Mouse (Mus musculus): ENCODE results near the gene Pld6.

DNA sequence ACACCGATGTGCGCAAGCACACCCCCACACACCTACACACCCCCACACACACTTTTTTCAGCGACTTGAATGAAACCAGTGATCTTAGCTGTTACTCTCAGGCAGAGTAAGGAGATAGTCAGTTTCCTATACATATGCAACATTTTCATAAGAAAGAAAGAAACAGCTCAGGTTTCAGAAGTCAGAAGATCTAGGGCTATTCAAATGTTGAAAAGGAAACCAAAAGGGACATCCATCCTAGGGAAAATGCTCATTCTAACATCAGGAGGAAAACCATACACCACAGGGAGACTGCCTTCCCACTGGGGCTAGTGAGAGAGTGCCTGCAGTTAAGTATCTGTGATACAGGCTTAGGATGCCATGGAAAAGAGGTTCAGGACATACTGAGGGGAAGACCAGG lies 34.2 kb upstream of the Pld6 start:
- TF ChIP-seq CTCF (IDR thresholded peaks at IDR 0.05; ENCODE audit: extremely low read depth, insufficient read depth, insufficient read length, insufficient replicate concordance) (no peak), POLR2A (IDR thresholded peaks at IDR 0.05; ENCODE audit: low read depth, low read length) (no peak)
